In genomic region chr1:86178462-86179253, GRCm38 (mm10) we compare ENCODE assay signal across 8 mouse cellular contexts. TPM values are rescaled to one million over a fixed set of nuclear protein-coding genes. Genes with fewer than 3 reads are reported as not detected.
DNase-seq lines count a peak whose midpoint lies in the region; ATAC-seq lines count a peak whose summit lies in the region.

No protein-coding gene starts in this region.

- no peaks in the 10 kb centered on the region for H3K4me1 ChIP-seq in hindbrain, embryonic 12.5 days

- peaks cover 37% of the 10 kb centered on the region for H3K36me3 ChIP-seq in hindbrain, embryonic 12.5 days

- H3K27ac ChIP-seq in hindbrain, embryonic 12.5 days: no peak overlapping the region

- peak; percentile 71 for ATAC-seq in hindbrain, embryonic 12.5 days (ENCODE audit: low FRiP score)

- no peak overlapping the region for H3K4me3 ChIP-seq in hindbrain, embryonic 12.5 days

- H3K9me3 ChIP-seq in hindbrain, embryonic 12.5 days (replicated peaks): no peaks in the 10 kb centered on the region

- 48% methylated on average over 7 of the region's 7 CpGs for WGBS in hindbrain, embryonic 12.5 days

- no peak overlapping the region for H3K9ac ChIP-seq in hindbrain, embryonic 12.5 days

- no peak overlapping the region for H3K4me2 ChIP-seq in hindbrain, embryonic 12.5 days (replicated peaks)

- DNase-seq in Muller cell, postnatal 12 days (ENCODE audit: inconsistent ontology term): peak; percentile 56
- DNase-seq in cerebellum, adult 9-11 months: peak; percentile 93
- peak; percentile 59 to 72 for DNase-seq in frontal cortex, postnatal 10 days (ENCODE audit: low spot score in 2 of 2)
- peak; percentile 86 to 87 for DNase-seq in layer of hippocampus, postnatal 10 days (ENCODE audit: low spot score in 2 of 2)
- DNase-seq in lung, postnatal 10 days: peak; percentile 82
- DNase-seq in retina, embryonic 14.5 days (ENCODE audit: low spot score): peak; percentile 96
- DNase-seq in thymus, postnatal 36 days: peak; percentile 72 to 77

- no peaks in the 10 kb centered on the region for H3K27me3 ChIP-seq in hindbrain, embryonic 12.5 days

RNA-seq across cellular contexts. Expression of gene Armc9, which starts 24.1 kb away (rescaled TPM):
- 38.0 and 39.8 TPM in 2 replicates for polyA plus RNA-seq in hindbrain, embryonic 12.5 days (2016; fragmentation: Nextera tagmentation; extraction: Ambion mirVana)
- 10 to 100 TPM; 38.8 to 40.3 TPM for total RNA-seq in layer of hippocampus, postnatal 10 days (2021)

RNA-seq across cellular contexts. Expression of gene Gm21972, which starts 45.2 kb away (rescaled TPM):
- polyA plus RNA-seq in hindbrain, embryonic 12.5 days (2016; fragmentation: Nextera tagmentation; extraction: Ambion mirVana): 0.65 and 1.4 TPM in 2 replicates
- total RNA-seq in layer of hippocampus, postnatal 10 days (2021): 1 to 10 TPM in 1 of 2 experiments, under 1 TPM in 1; 0.91 to 6.3 TPM
